Comparison of ENCODE assay signal across 21 mouse cellular contexts in genomic region chr5:123602174-123602573, GRCm38 (mm10). TPM values are rescaled to one million over a fixed set of nuclear protein-coding genes. Genes with fewer than 3 reads are reported as not detected.
A peak's percentile ranks its signal among the peaks of the same experiment; 100 is the strongest.
DNase-seq lines count a peak whose midpoint lies in the region; ATAC-seq lines count a peak whose summit lies in the region.
"Had no signal": no experiment of that assay in that cellular context is flagged by ENCODE, and none has a peak within 500 bp of the region (broad histone marks: within the 10 kb centered on the region; RNA-seq: fewer than 3 reads in every experiment).

No protein-coding gene starts in this region.

- H3K36me3 ChIP-seq in midbrain, embryonic 16.5 days (ENCODE audit: control insufficient read depth, insufficient read depth, low read length) = peaks cover 32% of the 10 kb centered on the region
- peaks cover 79% of the 10 kb centered on the region for H3K36me3 ChIP-seq in midbrain, embryonic 14.5 days (ENCODE audit: control insufficient read depth, insufficient read depth, low read length)

- ATAC-seq in frontal cortex, adult (ENCODE audit: low TSS enrichment) = 0 out of 2 replicates have a peak, but pooled peaks have one; percentile 18
- ATAC-seq in midbrain, embryonic 16.5 days = no peak
- no peak for ATAC-seq in midbrain, embryonic 14.5 days (ENCODE audit: low FRiP score, low TSS enrichment)
- ATAC-seq in monocyte, adult 5-6 weeks (replicated peaks; ENCODE audit: insufficient number of reproducible peaks, low FRiP score, low TSS enrichment, poor library complexity, severe bottlenecking) = no peak
- ATAC-seq: liver, postnatal 0 days had no signal

- no peaks in the 10 kb centered on the region for H3K27me3 ChIP-seq in midbrain, embryonic 16.5 days (ENCODE audit: control insufficient read depth, insufficient read depth, low read depth, low read length)
- no peaks in the 10 kb centered on the region for H3K27me3 ChIP-seq in midbrain, embryonic 14.5 days (ENCODE audit: control insufficient read depth, insufficient read depth, low read length)
- H3K27me3 ChIP-seq: forebrain, embryonic 12.5 days had no signal

- no peak overlapping the region for H3K4me2 ChIP-seq in midbrain, embryonic 16.5 days (ENCODE audit: low read length)
- H3K4me2 ChIP-seq in midbrain, embryonic 14.5 days (ENCODE audit: low read length) = no peak overlapping the region
- H3K4me2 ChIP-seq: forebrain, embryonic 12.5 days had no signal

- no peaks in the 10 kb centered on the region for H3K9me3 ChIP-seq in midbrain, embryonic 16.5 days (replicated peaks; ENCODE audit: control insufficient read depth, low read length, poor library complexity, severe bottlenecking)
- no peaks in the 10 kb centered on the region for H3K9me3 ChIP-seq in midbrain, embryonic 14.5 days (ENCODE audit: control insufficient read depth, low read length)
- H3K9me3 ChIP-seq: forebrain, embryonic 12.5 days; hindbrain, embryonic 10.5 days; limb, embryonic 10.5 days; midbrain, embryonic 10.5 days had no signal

- peaks cover 3% of the 10 kb centered on the region; the same call in 1 of the 2 replicates for H3K4me1 ChIP-seq in midbrain, embryonic 16.5 days (ENCODE audit: control insufficient read depth, insufficient read depth, low read length)
- no peaks in the 10 kb centered on the region for H3K4me1 ChIP-seq in midbrain, embryonic 14.5 days (ENCODE audit: control insufficient read depth, insufficient read depth, low read length)
- H3K4me1 ChIP-seq: forebrain, embryonic 12.5 days; limb, embryonic 10.5 days had no signal

- H3K9ac ChIP-seq in midbrain, embryonic 16.5 days (ENCODE audit: low read depth, low read length) = no peak overlapping the region
- no peak overlapping the region for H3K9ac ChIP-seq in midbrain, embryonic 14.5 days (replicated peaks; ENCODE audit: low read length)
- H3K9ac ChIP-seq: forebrain, embryonic 12.5 days; liver, postnatal 0 days had no signal

- 85% methylated on average over 6 of the region's 6 CpGs for WGBS in midbrain, embryonic 16.5 days
- WGBS in midbrain, embryonic 14.5 days = 93% methylated on average over 6 of the region's 6 CpGs

- no peak overlapping the region for H3K4me3 ChIP-seq in midbrain, embryonic 16.5 days (ENCODE audit: low read depth, low read length)
- no peak overlapping the region for H3K4me3 ChIP-seq in midbrain, embryonic 14.5 days (replicated peaks; ENCODE audit: low read depth, low read length)
- H3K4me3 ChIP-seq: forebrain, embryonic 12.5 days; hindbrain, embryonic 10.5 days; limb, embryonic 10.5 days; midbrain, embryonic 10.5 days; myocyte had no signal

- peak overlapping the region; percentile 60 for H3K27ac ChIP-seq in midbrain, embryonic 16.5 days (ENCODE audit: low read length)
- H3K27ac ChIP-seq in midbrain, embryonic 14.5 days (replicated peaks; ENCODE audit: low read depth, low read length) = no peak overlapping the region
- H3K27ac ChIP-seq: forebrain, embryonic 12.5 days; hindbrain, embryonic 10.5 days; limb, embryonic 10.5 days; midbrain, embryonic 10.5 days had no signal

- DNase-seq in frontal cortex, adult 2 months (ENCODE audit: extremely low spot score in 1 of 2, low spot score in 1 of 2) = no peak
- DNase-seq in kidney, postnatal 14 days = peak; percentile 18
- DNase-seq in kidney, adult 8-10 months = no peak
- no peak for DNase-seq in midbrain, embryonic 14.5 days
- DNase-seq in mesoderm, embryonic 11.5 days (ENCODE audit: low read depth, low spot score) = peak; percentile 10
- DNase-seq: B cell, adult 2 months; cerebellum, adult 9-10 months; gastrocnemius, postnatal 25 days; kidney, adult 9 months; liver, postnatal 0 days; right cerebral cortex, postnatal 14 days; spleen, adult 18-20 months; thymus, postnatal 4 days had no signal

RNA-seq across cellular contexts. Expression of gene Vps33a, which starts 29.3 kb away (rescaled TPM):
- 50.9 and 56.4 TPM in 2 replicates for polyA plus RNA-seq in frontal cortex, adult 2 months (2012; rRNA removed)
- 44.7 and 44.8 TPM in 2 replicates for polyA plus RNA-seq in midbrain, embryonic 16.5 days (2015; fragmentation: Nextera tagmentation; extraction: Ambion mirVana)
- polyA plus RNA-seq in midbrain, embryonic 14.5 days (2014; fragmentation: Nextera tagmentation; extraction: Ambion mirVana) = 41.9 and 54.9 TPM in 2 replicates
- total RNA-seq in monocyte, adult 5-6 weeks (2017) = 21.2 to 31.5 TPM (median 21.2 TPM) in 3 replicates

Comparison
In these comparisons a context has a peak if more than half of its experiments do, and no peak if none do; other contexts are left out.
1. DNase-seq: peak in kidney, postnatal 14 days (single experiment) and mesoderm, embryonic 11.5 days (single experiment); none in frontal cortex, adult 2 months (0 of 2), kidney, adult 8-10 months (0 of 2) and midbrain, embryonic 14.5 days (single experiment).